Mouse (Mus musculus) spleen, postnatal 10 days (tissue): ENCODE results near the gene Adam1a.

Experiments
- DNase-seq, 2 experiments: peaks; one replicate each; pipeline ENCODE4 v3.0.0; 2021 to 2022; ENCODE audit warnings: low spot score in 2 of 2

Adam1a gene

GRCm38 (mm10) chr5:121500719-121501118, 44.6 kb downstream of the Adam1a start:
- DNase-seq: no peak

GRCm38 (mm10) chr5:121493305-121493704, 52.0 kb downstream of the Adam1a start:
- no peak for DNase-seq

- DNase-seq: no peak
These were observed 60.5 kb downstream of the Adam1a start for GRCm38 (mm10) chr5:121484801-121485200.

- peak in 1 of 2 experiments; percentile 44 for DNase-seq
These were observed 67.6 kb downstream of the Adam1a start for GRCm38 (mm10) chr5:121477680-121478079.

- no peak for DNase-seq
These were observed 69.2 kb downstream of the Adam1a start for GRCm38 (mm10) chr5:121476040-121476439.

- no peak for DNase-seq
These were observed 70.7 kb downstream of the Adam1a start for GRCm38 (mm10) chr5:121474610-121475009.

- no peak for DNase-seq
These were observed 72.9 kb downstream of the Adam1a start for GRCm38 (mm10) chr5:121472411-121472810.

GRCm38 (mm10) chr5:121469566-121469965, 75.7 kb downstream of the Adam1a start:
- DNase-seq: no peak
